Mouse (Mus musculus) testis, adult 2 months (tissue): ENCODE results near the gene Gm16253.

Experiments used
- CTCF ChIP-seq: fragments of 200-500 bp; IDR thresholded peaks from 2 replicates; pipeline ENCODE4 v1.5.1; 2012; ENCODE audit warnings: low read depth, mild to moderate bottlenecking, inconsistent platforms, low read length, moderate library complexity; ENCODE audit not compliant: control insufficient read depth, insufficient read depth, insufficient replicate concordance
- POLR2A ChIP-seq: fragments of 200-500 bp; IDR thresholded peaks from 2 replicates; pipeline ENCODE4 v1.6.1; 2012; ENCODE audit warnings: low read depth, mild to moderate bottlenecking, inconsistent platforms, low read length, moderate library complexity; ENCODE audit not compliant: control insufficient read depth

DNA sequence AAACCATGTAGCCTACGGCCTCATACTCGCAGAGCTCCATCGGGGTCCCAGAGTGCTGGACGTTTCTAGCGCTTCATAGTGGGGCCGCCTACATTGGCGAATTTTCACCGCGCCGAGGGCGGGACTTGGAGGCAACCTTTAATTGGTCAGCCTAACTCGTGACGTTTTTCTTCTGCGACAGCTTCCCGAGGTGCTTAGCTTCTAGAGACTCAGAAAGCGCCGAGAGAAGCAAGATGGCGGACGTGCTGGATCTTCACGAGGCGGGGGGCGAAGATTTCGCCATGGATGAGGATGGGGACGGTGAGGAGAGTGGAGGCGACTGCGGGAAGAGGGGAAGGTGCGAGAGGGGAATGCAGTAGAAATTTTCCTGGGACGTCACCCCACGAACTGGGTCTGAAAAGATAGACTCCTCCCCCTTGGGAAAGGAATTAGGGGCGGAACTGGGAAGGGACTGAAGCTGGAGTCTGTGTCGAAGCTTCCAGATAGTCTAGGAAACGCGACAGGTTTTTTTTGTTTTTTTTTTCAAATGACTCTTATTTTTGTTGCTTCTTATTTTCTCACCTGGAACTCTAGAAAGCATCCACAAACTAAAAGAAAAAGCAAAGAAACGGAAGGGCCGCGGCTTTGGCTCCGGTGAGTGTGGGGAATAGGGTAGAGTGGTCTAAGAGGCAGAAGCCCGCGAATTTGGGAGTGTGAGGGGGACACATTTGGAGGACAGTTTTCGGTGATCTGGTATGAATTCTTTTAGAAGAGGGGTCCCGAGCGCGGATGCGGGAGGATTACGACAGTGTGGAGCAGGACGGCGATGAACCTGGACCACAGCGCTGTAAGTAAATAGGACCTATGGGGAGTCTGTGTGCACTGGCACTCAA lies 53.2 kb downstream of the Gm16253 start, which contains the start of gene Rbm8a:
- TF ChIP-seq POLR2A (peak; percentile 86), CTCF (no peak)
